Mouse (Mus musculus) forebrain, embryonic 11.5 days (tissue): ENCODE data around the gene Nr2e3. TPM values are rescaled to one million over a fixed set of nuclear protein-coding genes. Genes with fewer than 3 reads are reported as not detected.

Experiments used
- ATAC-seq: fragments of 200-750 bp; cut with Nextera tagmentation; replicated peaks from 2 replicates; pipeline ENCODE4 v1.8.0; 2017; ENCODE audit warnings: moderate TSS enrichment; ENCODE audit not compliant: low FRiP score
- DNase-seq: peaks from one replicate; pipeline ENCODE4 v3.0.0-alpha.2; 2017; ENCODE audit warnings: low spot score
- H3K27ac ChIP-seq: fragments of 300-500 bp; sonication (generic); 2 replicates; pipeline ENCODE4 v1.5.1; 2014; ENCODE audit warnings: low read depth, low read length
- H3K27me3 ChIP-seq: fragments of 300-500 bp; sonication (generic); 2 replicates; pipeline ENCODE4 v1.6.1; 2014; ENCODE audit warnings: mild to moderate bottlenecking, low read length, mixed read lengths; ENCODE audit not compliant: control insufficient read depth, insufficient read depth
- H3K36me3 ChIP-seq: fragments of 300-500 bp; sonication (generic); 2 replicates; pipeline ENCODE4 v1.6.1; 2014; ENCODE audit warnings: mild to moderate bottlenecking, low read length, moderate library complexity, mixed read lengths; ENCODE audit not compliant: control insufficient read depth, insufficient read depth
- H3K4me1 ChIP-seq: fragments of 300-500 bp; sonication (generic); replicated peaks from 2 replicates; pipeline ENCODE4 v1.6.1; 2014; ENCODE audit warnings: low read length, mixed read lengths; ENCODE audit not compliant: control insufficient read depth, insufficient read depth
- H3K4me2 ChIP-seq: fragments of 300-500 bp; sonication (generic); 2 replicates; pipeline ENCODE4 v1.6.1; 2014; ENCODE audit warnings: low read depth, mild to moderate bottlenecking, low read length, moderate library complexity, mixed read lengths; ENCODE audit not compliant: severe bottlenecking
- H3K4me3 ChIP-seq: fragments of 300-500 bp; sonication (generic); 2 replicates; pipeline ENCODE4 v1.5.1; 2014; ENCODE audit warnings: low read depth, low read length
- H3K9ac ChIP-seq: fragments of 300-500 bp; sonication (generic); 2 replicates; pipeline ENCODE4 v1.6.1; 2014; ENCODE audit warnings: low read length
- H3K9me3 ChIP-seq: fragments of 300-500 bp; sonication (generic); 2 replicates; pipeline ENCODE4 v1.6.1; 2016; ENCODE audit warnings: low read length, mixed read lengths; ENCODE audit not compliant: control insufficient read depth
- WGBS: fragments of 180-500 bp; shearing (Covaris S2); extraction: QIAGEN DNeasy Blood & Tissue Kit; methylation state at CpG from one replicate; pipeline ENCODE4 v1.1.7; 2014; 5-methylcytosine and 5-hydroxymethylcytosine counted together
- polyA plus RNA-seq: library from polyadenylated mRNA; unstranded; fragments of >200 nt; fragmentation: Nextera tagmentation; extraction: Ambion mirVana; gene quantifications from 2 replicates; pipeline ENCODE4 v1.2.1, GENCODE M21; 2014

The Nr2e3 gene
- polyA plus RNA-seq, 1 experiment from 2014 or later, result not detected

DNA sequence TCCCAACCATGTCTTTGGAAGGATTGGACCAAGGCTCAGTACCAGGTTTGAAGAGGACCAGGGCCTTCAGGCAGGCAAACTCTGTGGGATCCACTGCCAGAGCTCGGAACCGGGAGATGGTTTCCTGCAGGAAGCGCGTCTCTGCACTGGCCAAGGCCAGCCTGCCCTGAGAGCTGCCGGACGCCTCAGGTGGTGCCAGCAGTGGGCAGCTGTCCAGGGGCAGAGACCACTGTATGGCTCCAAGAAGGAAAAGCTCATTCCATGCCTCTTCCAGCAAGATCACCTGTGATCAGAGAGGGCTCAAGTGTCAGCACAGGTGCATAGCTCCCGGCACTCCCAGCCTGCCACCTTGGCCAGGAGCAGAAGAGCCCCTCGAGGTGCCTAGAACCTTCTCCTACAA is 13.2 kb downstream of the Nr2e3 start:
- no peak for ATAC-seq
- no peaks in the 10 kb centered on the region for H3K9me3 ChIP-seq
- WGBS, result 90% methylated on average over 8 of the region's 8 CpGs
- DNase-seq, result no peak
- no peak overlapping the region for H3K27ac ChIP-seq
- H3K36me3 ChIP-seq, result no peaks in the 10 kb centered on the region
- H3K9ac ChIP-seq, result no peak overlapping the region
- no peak overlapping the region for H3K4me2 ChIP-seq
- no peaks in the 10 kb centered on the region for H3K4me1 ChIP-seq
- no peaks in the 10 kb centered on the region for H3K27me3 ChIP-seq
- H3K4me3 ChIP-seq, result no peak overlapping the region

DNA sequence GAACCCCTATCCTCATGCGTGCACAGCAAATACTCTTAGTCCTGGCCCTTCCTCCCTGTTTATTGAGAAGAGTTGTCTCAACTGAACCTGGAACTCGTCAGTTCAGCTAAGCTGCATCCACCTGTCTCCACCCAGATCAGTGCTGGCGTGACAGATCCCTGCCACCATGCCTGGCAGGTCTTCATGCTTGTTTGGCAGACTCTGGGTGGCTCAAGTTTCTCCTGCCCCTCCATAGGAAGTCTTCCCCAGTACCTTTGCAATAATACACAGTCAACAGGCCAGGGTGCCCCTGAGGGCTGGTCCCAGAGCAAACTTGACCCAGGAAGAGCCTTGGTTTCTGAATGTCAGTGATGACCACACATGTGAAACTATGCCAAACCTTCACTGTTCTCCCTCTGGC is 15.2 kb downstream of the Nr2e3 start:
- H3K4me1 ChIP-seq, result no peaks in the 10 kb centered on the region
- no peak overlapping the region for H3K9ac ChIP-seq
- 77% methylated on average over 3 of the region's 3 CpGs for WGBS
- no peaks in the 10 kb centered on the region for H3K36me3 ChIP-seq
- DNase-seq (no peak), ATAC-seq (no peak)
- H3K27me3 ChIP-seq, result no peaks in the 10 kb centered on the region
- no peak overlapping the region for H3K4me2 ChIP-seq
- H3K27ac ChIP-seq, result no peak overlapping the region
- H3K4me3 ChIP-seq, result no peak overlapping the region
- no peaks in the 10 kb centered on the region for H3K9me3 ChIP-seq

DNA sequence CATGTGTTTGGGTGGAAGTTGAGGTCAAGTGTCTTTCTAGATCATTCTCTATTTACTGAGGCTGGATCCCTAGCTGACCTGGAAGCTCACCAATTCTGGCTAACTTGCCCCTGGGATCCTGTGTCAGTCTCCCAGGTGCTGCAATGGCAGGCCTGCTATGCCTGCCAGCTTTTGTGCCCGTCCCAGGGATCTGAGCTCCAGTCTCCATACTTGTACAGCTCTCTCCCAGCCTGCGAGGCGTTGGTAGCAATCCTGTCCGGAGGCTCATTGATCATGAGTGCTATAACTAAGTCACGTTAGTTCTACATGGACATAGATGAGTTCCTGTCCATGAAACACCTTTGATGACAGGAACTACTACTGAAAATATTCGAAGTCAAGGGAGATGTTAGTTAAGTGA is 16.6 kb downstream of the Nr2e3 start:
- 88% methylated on average over 6 of the region's 6 CpGs for WGBS
- no peak overlapping the region for H3K27ac ChIP-seq
- DNase-seq (no peak), ATAC-seq (no peak)
- no peaks in the 10 kb centered on the region for H3K27me3 ChIP-seq
- no peaks in the 10 kb centered on the region for H3K36me3 ChIP-seq
- H3K4me2 ChIP-seq, result no peak overlapping the region
- H3K4me3 ChIP-seq, result no peak overlapping the region
- no peaks in the 10 kb centered on the region for H3K9me3 ChIP-seq
- no peaks in the 10 kb centered on the region for H3K4me1 ChIP-seq
- no peak overlapping the region for H3K9ac ChIP-seq

DNA sequence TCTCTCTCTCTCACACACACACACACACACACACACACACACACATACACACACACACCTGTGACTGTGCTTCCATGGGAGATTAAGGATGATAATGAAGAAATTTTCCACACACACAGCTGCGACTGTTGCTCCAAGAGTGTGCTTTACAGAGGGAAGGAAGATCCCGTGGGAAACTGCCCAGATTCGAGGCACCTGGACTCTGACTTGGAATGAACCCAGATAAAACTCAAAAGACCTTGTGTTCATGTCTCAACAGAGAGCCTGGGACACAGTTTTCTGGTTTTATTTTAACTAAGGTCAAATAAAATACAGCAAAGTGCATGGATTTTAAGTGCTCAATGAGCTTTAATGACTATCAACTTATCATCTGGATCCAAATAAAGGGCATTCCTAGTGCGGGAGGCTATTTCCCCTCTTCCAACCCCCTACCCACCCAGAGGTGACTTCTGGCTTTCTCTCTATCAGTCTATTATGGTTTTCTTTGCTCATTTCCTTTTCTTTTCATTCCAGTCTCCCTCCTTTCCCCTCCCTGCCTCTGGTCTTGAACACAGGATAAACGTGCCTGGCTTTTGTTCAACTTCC is 17.9 kb downstream of the Nr2e3 start:
- ATAC-seq, result no peak
- WGBS, result 75% methylated on average over 5 of the region's 5 CpGs
- Histone ChIP-seq H3K4me3 (no peak overlapping the region), H3K4me2 (no peak overlapping the region), H3K9me3 (no peaks in the 10 kb centered on the region), H3K4me1 (no peaks in the 10 kb centered on the region), H3K27ac (no peak overlapping the region), H3K9ac (no peak overlapping the region), H3K27me3 (no peaks in the 10 kb centered on the region), H3K36me3 (no peaks in the 10 kb centered on the region)
- DNase-seq, result no peak

DNA sequence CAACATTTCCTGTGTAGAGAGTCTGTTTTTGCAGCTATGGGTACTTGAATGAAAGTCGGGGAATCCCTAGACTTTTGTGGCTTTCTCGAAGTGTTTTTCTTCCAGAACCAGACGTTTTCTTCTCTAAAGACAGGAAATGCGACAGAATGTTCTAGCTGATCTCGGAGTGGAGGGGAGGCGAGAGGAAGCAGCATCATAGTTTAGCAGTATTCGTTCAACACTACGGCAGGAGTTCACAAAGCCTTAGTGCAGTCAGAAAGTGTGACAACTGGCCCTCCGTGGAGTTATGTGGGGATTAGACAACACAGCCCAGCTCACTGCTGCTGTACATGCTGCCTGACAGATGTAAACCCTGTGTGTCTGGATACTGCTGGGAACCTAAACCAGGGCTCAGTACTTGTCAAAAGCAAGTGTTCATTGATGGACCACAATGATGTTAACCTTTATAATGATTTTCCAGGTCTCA is 18.5 kb downstream of the Nr2e3 start:
- ATAC-seq, result no peak
- no peaks in the 10 kb centered on the region for H3K4me1 ChIP-seq
- H3K27me3 ChIP-seq, result no peaks in the 10 kb centered on the region
- no peak overlapping the region for H3K9ac ChIP-seq
- no peaks in the 10 kb centered on the region for H3K9me3 ChIP-seq
- no peak overlapping the region for H3K27ac ChIP-seq
- H3K36me3 ChIP-seq, result no peaks in the 10 kb centered on the region
- H3K4me3 ChIP-seq, result no peak overlapping the region
- WGBS, result 81% methylated on average over 9 of the region's 9 CpGs
- no peak for DNase-seq
- H3K4me2 ChIP-seq, result no peak overlapping the region

DNA sequence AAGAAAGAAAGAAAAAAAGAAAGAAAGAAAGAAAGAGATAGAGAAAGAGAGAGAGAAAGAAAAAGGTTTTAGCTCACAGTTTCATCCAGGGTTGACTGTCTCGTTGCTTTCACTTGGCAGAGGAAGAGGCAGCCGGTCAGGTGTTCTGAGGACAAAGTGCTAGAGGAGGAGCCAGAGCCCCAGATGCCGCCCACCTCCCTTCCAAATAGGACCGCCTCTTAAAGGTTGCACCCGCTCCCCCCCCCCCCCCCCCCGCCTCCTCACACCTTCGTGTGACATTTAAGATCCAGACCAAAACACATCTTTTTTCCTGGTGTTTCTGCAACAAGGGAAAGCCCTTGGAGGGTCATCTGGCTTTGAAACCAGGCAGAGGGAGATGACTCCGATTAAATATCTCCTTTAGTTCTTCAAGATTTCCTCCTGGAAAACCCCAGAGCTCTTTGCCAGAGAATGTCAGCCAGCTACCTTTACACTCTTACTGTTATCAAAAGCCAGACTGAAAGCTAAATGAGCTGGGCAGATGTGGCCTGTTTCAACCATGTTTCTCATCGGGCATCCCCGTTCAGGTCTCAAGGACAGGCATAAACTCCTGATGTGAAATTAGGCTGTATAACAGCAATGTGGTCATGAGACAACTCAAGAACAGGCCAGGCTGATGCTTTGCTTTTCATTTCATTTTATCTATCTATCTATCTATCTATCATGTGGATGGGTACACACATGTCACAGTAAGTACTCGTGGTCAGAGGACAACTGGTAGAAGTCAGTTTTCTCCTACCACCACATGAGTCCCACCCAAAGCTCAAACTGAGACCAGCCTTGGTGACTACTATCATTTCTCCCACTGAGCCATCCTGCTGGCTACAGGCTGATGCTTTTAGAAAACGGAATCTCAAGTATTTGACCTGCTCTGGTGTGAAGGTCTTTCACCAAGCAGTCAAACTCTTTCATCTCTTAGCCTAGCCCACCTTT is 19.3 kb downstream of the Nr2e3 start:
- no peaks in the 10 kb centered on the region for H3K36me3 ChIP-seq
- H3K4me3 ChIP-seq, result no peak overlapping the region
- DNase-seq (no peak), ATAC-seq (no peak)
- H3K4me2 ChIP-seq, result no peak overlapping the region
- H3K27ac ChIP-seq, result no peak overlapping the region
- H3K4me1 ChIP-seq, result no peaks in the 10 kb centered on the region
- no peaks in the 10 kb centered on the region for H3K9me3 ChIP-seq
- H3K27me3 ChIP-seq, result no peaks in the 10 kb centered on the region
- WGBS, result 84% methylated on average over 10 of the region's 12 CpGs
- no peak overlapping the region for H3K9ac ChIP-seq

DNA sequence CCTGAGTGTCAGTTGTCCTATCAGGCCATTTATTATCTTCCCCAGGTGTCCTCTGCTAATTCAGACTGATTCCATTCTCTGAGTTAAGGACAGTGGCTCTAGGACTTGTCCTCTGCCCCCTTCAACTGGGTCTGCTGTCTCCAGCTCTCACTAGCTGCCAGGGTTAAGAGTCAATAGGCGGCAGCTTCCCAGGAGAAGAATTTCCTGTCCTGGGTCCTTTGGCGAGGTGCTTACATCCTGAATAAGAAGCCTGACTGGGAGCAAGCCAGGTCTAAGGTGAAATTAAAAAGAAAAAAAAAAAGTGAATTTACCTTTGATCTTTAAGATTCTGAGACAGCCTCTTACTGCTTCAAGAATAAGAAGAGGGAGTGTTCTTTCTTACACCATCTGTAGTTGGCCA is 20.8 kb downstream of the Nr2e3 start:
- no peak overlapping the region for H3K9ac ChIP-seq
- no peak overlapping the region for H3K27ac ChIP-seq
- no peaks in the 10 kb centered on the region for H3K4me1 ChIP-seq
- no peaks in the 10 kb centered on the region for H3K36me3 ChIP-seq
- no peak overlapping the region for H3K4me2 ChIP-seq
- H3K9me3 ChIP-seq, result no peaks in the 10 kb centered on the region
- ATAC-seq (no peak), DNase-seq (no peak)
- WGBS, result 82% methylated on average over 2 of the region's 2 CpGs
- H3K27me3 ChIP-seq, result no peaks in the 10 kb centered on the region
- no peak overlapping the region for H3K4me3 ChIP-seq

DNA sequence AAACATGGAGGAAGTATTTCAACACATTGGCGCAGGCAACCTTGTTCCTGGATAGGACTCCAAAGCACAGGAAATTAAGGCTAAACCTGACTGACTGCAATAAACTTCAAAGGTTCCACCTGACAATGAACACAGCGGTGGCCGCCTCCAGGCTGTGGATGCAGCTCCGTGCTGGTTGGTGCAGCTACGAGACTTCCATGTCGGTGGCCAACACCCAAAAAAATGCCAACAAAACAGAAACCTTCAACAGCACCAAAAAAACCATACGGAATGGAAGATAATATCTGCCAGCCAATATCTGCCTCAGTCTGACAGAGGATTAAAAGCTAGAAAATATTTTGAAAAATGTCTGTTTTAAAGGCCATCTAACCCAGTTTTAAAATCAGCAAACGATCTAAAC is 21.9 kb downstream of the Nr2e3 start:
- Histone ChIP-seq H3K27me3 (no peaks in the 10 kb centered on the region), H3K27ac (no peak overlapping the region), H3K36me3 (no peaks in the 10 kb centered on the region), H3K4me3 (no peak overlapping the region), H3K4me2 (no peak overlapping the region), H3K9ac (no peak overlapping the region), H3K4me1 (no peaks in the 10 kb centered on the region), H3K9me3 (no peaks in the 10 kb centered on the region)
- DNase-seq, result no peak
- 92% methylated on average over 8 of the region's 8 CpGs for WGBS
- no peak for ATAC-seq
